Mouse (Mus musculus): ENCODE data around the gene Psg16. TPM values are rescaled to one million over a fixed set of nuclear protein-coding genes. Genes with fewer than 3 reads are reported as not detected.

The Psg16 gene
- polyA plus RNA-seq, 1 experiment from 2014 or later, result 0.10 TPM

- Histone ChIP-seq H3K4me1 (ENCODE audit: control insufficient read depth, insufficient read depth, low read length) (peaks cover 14% of the 10 kb centered on the region), H3K9me3 (ENCODE audit: control insufficient read depth, low read length) (peaks cover 5% of the 10 kb centered on the region; the same call in 1 of the 2 replicates), H3K27ac (ENCODE audit: low read depth, low read length) (no peak overlapping the region), H3K27me3 (ENCODE audit: control insufficient read depth, insufficient read depth, low read length) (peaks cover 2% of the 10 kb centered on the region; the same call in 1 of the 2 replicates), H3K4me2 (no peak overlapping the region), H3K9ac (ENCODE audit: low read length) (no peak overlapping the region), H3K4me3 (ENCODE audit: low read depth, low read length) (no peak overlapping the region), H3K36me3 (ENCODE audit: control insufficient read depth, insufficient read depth, low read length) (no peaks in the 10 kb centered on the region)
- 89% methylated on average over 16 of the region's 16 CpGs for WGBS
- DNase-seq (ENCODE audit: low spot score, missing footprints), result peak; percentile 64
- ATAC-seq (ENCODE audit: low FRiP score), result no peak
These were observed 19.4 kb upstream of the Psg16 start for GRCm38 (mm10) chr7:17054325-17054989.

- H3K9ac ChIP-seq (ENCODE audit: low read length), result no peak overlapping the region
- peaks cover 14% of the 10 kb centered on the region for H3K4me1 ChIP-seq (ENCODE audit: control insufficient read depth, insufficient read depth, low read length)
- no peak overlapping the region for H3K27ac ChIP-seq (ENCODE audit: low read depth, low read length)
- ATAC-seq (ENCODE audit: low FRiP score) (no peak), DNase-seq (ENCODE audit: low spot score, missing footprints) (peak; percentile 54)
- no peaks in the 10 kb centered on the region for H3K36me3 ChIP-seq (ENCODE audit: control insufficient read depth, insufficient read depth, low read length)
- peak overlapping the region; percentile 39; the same call in 1 of the 2 replicates for H3K4me3 ChIP-seq (ENCODE audit: low read depth, low read length)
- WGBS, result 90% methylated on average over 4 of the region's 4 CpGs
- H3K27me3 ChIP-seq (ENCODE audit: control insufficient read depth, insufficient read depth, low read length), result peaks cover 2% of the 10 kb centered on the region; the same call in 1 of the 2 replicates
- peak overlapping the region; percentile 71 for H3K4me2 ChIP-seq
- H3K9me3 ChIP-seq (ENCODE audit: control insufficient read depth, low read length), result peaks cover 5% of the 10 kb centered on the region; the same call in 1 of the 2 replicates
These were observed 18.4 kb upstream of the Psg16 start for GRCm38 (mm10) chr7:17055287-17055946.

GRCm38 (mm10) chr7:17056081-17056581 is 17.7 kb upstream of the Psg16 start:
- Histone ChIP-seq H3K4me1 (ENCODE audit: control insufficient read depth, insufficient read depth, low read length) (peaks cover 14% of the 10 kb centered on the region), H3K36me3 (ENCODE audit: control insufficient read depth, insufficient read depth, low read length) (no peaks in the 10 kb centered on the region), H3K4me2 (peak overlapping the region; percentile 71), H3K9ac (ENCODE audit: low read length) (peak overlapping the region; percentile 44), H3K27me3 (ENCODE audit: control insufficient read depth, insufficient read depth, low read length) (peaks cover 2% of the 10 kb centered on the region), H3K27ac (ENCODE audit: low read depth, low read length) (no peak overlapping the region), H3K9me3 (ENCODE audit: control insufficient read depth, low read length) (peaks cover 5% of the 10 kb centered on the region; the same call in 1 of the 2 replicates), H3K4me3 (ENCODE audit: low read depth, low read length) (peak overlapping the region; percentile 39)
- DNase-seq (ENCODE audit: low spot score, missing footprints) (peak; percentile 88), ATAC-seq (ENCODE audit: low FRiP score) (peak; percentile 70)
- WGBS, result 1% methylated on average over 42 of the region's 42 CpGs

DNA sequence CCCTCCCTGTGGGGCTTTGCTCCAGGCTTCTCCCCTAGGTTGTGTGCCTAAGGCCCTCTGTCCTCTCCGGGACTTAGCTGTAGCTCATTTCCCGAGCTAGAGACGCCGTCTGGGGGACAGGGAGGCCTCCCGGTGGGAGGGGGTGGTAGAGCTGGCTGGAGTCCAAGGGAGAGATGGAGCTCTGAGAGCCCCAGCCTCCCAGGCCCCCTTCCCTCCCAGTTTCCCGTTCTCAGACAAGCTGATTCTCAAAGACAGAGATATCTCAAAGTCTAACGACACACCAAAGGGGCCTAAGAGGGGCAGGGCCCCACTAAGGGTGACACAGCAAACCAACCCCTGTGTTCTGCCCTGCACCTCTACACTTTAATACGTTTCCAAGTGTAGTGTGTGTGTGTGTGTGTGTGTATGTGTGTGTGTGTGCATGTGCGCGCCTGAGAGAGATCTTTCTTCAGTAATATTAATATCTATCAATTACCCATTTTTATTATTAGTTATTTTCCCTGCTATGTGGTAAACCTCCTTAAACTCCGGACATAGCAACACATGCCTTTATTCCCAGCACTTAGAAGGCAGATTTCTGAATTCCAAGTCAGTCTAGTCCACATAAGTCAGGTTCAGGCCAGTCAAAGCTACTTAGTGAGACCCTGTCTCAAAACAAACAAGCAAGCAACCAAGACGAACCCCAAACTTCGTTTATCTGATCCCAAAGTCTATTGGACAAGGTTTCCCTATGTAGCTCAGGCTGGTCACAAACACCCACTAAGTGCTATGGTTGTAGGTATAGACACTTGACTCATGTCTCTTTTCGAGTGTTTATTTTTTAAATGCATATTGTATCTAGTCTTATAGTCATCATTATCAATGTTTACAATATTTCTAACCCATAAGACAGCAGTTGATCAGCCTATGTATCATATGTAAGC is 17.0 kb upstream of the Psg16 start:
- Histone ChIP-seq H3K9me3 (ENCODE audit: control insufficient read depth, low read length) (peaks cover 5% of the 10 kb centered on the region; the same call in 1 of the 2 replicates), H3K36me3 (ENCODE audit: control insufficient read depth, insufficient read depth, low read length) (no peaks in the 10 kb centered on the region), H3K4me1 (ENCODE audit: control insufficient read depth, insufficient read depth, low read length) (peaks cover 14% of the 10 kb centered on the region), H3K4me3 (ENCODE audit: low read depth, low read length) (peak overlapping the region; percentile 39), H3K9ac (ENCODE audit: low read length) (peak overlapping the region; percentile 44), H3K4me2 (peak overlapping the region; percentile 71), H3K27ac (ENCODE audit: low read depth, low read length) (no peak overlapping the region), H3K27me3 (ENCODE audit: control insufficient read depth, insufficient read depth, low read length) (peaks cover 5% of the 10 kb centered on the region)
- 34% methylated on average over 14 of the region's 14 CpGs for WGBS
- peak; percentile 6; the same call in 1 of the 2 replicates for ATAC-seq (ENCODE audit: low FRiP score)
- no peak for DNase-seq (ENCODE audit: low spot score, missing footprints)

DNA sequence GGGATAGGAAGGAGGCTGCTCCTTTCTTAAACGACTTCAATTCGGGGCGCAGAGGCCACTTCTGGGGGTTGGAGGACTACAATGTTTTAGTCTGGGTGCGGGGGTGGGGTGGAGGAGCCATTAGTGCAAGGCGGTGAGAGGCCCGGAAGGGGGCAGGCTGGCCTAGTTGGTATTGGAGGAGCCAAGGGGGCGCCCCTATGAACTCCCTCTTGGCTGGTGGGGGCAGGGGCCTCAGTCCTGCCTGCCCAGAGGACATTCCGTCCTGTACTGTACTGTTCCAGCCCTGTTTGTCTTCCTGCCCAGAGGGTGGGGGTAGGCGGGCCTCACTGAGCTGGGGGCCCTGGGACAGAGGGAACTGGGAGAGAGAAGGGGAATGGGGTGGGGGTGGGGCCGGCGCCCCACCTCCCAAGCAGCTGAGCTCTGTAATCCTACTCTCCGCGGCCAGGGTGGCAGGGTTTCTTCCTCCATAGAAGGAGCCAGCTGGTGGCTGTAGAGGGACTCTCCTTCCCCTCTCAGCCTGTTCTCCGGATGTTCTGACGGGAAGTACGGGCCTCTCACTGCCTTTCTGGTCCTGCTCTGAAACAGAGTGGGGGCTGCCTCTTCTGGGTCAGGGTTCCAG is 15.7 kb upstream of the Psg16 start:
- Histone ChIP-seq H3K9ac (ENCODE audit: low read length) (no peak overlapping the region), H3K4me3 (ENCODE audit: low read depth, low read length) (no peak overlapping the region), H3K36me3 (ENCODE audit: control insufficient read depth, insufficient read depth, low read length) (no peaks in the 10 kb centered on the region), H3K27ac (ENCODE audit: low read depth, low read length) (peak overlapping the region; percentile 3; the same call in 1 of the 2 replicates), H3K4me1 (ENCODE audit: control insufficient read depth, insufficient read depth, low read length) (peaks cover 16% of the 10 kb centered on the region), H3K27me3 (ENCODE audit: control insufficient read depth, insufficient read depth, low read length) (peaks cover 9% of the 10 kb centered on the region), H3K9me3 (ENCODE audit: control insufficient read depth, low read length) (peaks cover 5% of the 10 kb centered on the region; the same call in 1 of the 2 replicates), H3K4me2 (no peak overlapping the region; the same call in 1 of the 2 replicates)
- ATAC-seq (ENCODE audit: low FRiP score) (peak; percentile 55), DNase-seq (ENCODE audit: low spot score, missing footprints) (peak; percentile 90)
- 3% methylated on average over 16 of the region's 16 CpGs for WGBS

DNA sequence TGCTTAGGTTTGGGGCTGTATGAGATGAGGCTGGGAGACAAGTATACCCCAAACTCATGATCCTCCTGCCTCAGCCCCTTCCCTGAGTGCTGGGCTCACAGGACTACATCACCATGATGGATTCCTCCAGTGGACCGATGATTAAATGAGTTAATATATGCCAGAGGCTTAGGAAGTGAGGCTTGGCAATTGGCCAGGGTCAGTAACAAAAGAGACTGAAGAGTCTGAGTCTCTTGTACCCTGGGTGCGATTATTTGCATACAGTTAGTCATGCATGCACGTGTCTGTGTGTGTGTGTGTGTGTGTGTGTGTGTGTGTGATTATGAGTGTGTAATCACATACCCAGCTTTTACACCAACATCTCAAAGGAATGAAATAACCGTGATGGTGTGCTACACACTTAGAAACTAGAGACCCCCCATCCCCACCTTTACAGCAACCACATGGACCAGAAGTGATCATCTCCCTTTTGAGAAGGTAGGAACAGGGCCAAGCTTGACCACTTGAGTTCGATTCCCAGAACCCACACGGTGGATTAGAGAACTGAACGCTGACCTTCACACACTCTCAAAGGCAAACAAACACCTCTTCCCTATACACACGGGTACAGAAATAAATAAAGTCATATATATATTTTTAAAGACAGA is 14.9 kb upstream of the Psg16 start:
- ATAC-seq (ENCODE audit: low FRiP score) (no peak), DNase-seq (ENCODE audit: low spot score, missing footprints) (no peak)
- peaks cover 12% of the 10 kb centered on the region for H3K27me3 ChIP-seq (ENCODE audit: control insufficient read depth, insufficient read depth, low read length)
- no peaks in the 10 kb centered on the region for H3K9me3 ChIP-seq (ENCODE audit: control insufficient read depth, low read length)
- H3K9ac ChIP-seq (ENCODE audit: low read length), result no peak overlapping the region
- H3K27ac ChIP-seq (ENCODE audit: low read depth, low read length), result peak overlapping the region; percentile 3; the same call in 1 of the 2 replicates
- H3K4me3 ChIP-seq (ENCODE audit: low read depth, low read length), result no peak overlapping the region
- H3K4me1 ChIP-seq (ENCODE audit: control insufficient read depth, insufficient read depth, low read length), result peaks cover 16% of the 10 kb centered on the region
- WGBS, result 65% methylated on average over 8 of the region's 8 CpGs
- no peak overlapping the region; the same call in 1 of the 2 replicates for H3K4me2 ChIP-seq
- H3K36me3 ChIP-seq (ENCODE audit: control insufficient read depth, insufficient read depth, low read length), result no peaks in the 10 kb centered on the region

- Histone ChIP-seq H3K4me3 (ENCODE audit: low read depth, low read length) (no peak overlapping the region), H3K27me3 (ENCODE audit: control insufficient read depth, insufficient read depth, low read length) (peaks cover 12% of the 10 kb centered on the region), H3K4me1 (ENCODE audit: control insufficient read depth, insufficient read depth, low read length) (peaks cover 16% of the 10 kb centered on the region), H3K9me3 (ENCODE audit: control insufficient read depth, low read length) (no peaks in the 10 kb centered on the region), H3K9ac (ENCODE audit: low read length) (no peak overlapping the region), H3K36me3 (ENCODE audit: control insufficient read depth, insufficient read depth, low read length) (no peaks in the 10 kb centered on the region), H3K27ac (ENCODE audit: low read depth, low read length) (no peak overlapping the region), H3K4me2 (no peak overlapping the region)
- 89% methylated on average over 3 of the region's 3 CpGs for WGBS
- no peak for ATAC-seq (ENCODE audit: low FRiP score)
- peak; percentile 76 for DNase-seq (ENCODE audit: low spot score, missing footprints)
These were observed 14.4 kb upstream of the Psg16 start for GRCm38 (mm10) chr7:17059463-17059844.

Data from midbrain, embryonic 11.5 days (tissue).